Mouse (Mus musculus) heart, adult 2 months (tissue): ENCODE measurements around the gene Serpinh1.

Experiments
- CTCF ChIP-seq: fragments of 200-600 bp; IDR thresholded peaks from 2 replicates; pipeline ENCODE4 v1.8.1; 2022; ENCODE audit warnings: antibody characterized with exemption, mild to moderate bottlenecking, moderate library complexity
- EP300 ChIP-seq: fragments of 200-500 bp; IDR thresholded peaks from 2 replicates; pipeline ENCODE4 v1.6.1; 2011; ENCODE audit warnings: low read depth, low read length, control low read depth; ENCODE audit not compliant: insufficient read depth
- POLR2A ChIP-seq: fragments of 200-500 bp; IDR thresholded peaks from 2 replicates; pipeline ENCODE4 v1.6.1; 2011; ENCODE audit warnings: mild to moderate bottlenecking, low read depth, low read length, control low read depth; ENCODE audit not compliant: insufficient read depth

GRCm38 (mm10) chr7:99360803-99361414 lies 7.9 kb upstream of the Serpinh1 start:
- TF ChIP-seq POLR2A (no peak), CTCF (no peak), EP300 (no peak)
